Mouse (Mus musculus): Measurements from ENCODE around the gene Olfr768.

DNA sequence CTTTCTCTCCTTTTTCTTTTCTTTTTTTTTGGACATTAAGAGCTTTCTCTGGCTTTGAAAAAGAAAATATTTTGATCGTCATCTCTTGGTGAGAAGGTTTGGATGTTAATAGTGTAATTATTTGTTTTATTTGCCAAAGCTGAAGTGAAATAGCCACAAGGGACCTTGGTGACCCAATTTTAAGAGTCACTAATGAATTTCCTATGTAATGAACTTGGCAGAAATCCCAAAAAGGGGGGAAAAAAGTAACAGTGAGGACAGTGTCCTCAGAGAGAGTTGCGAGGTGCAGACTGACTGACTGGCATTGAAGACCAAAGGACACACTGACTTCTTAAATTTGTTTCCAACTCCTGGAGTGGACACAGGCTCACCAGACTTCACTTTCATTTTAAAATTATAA lies 39.7 kb upstream of the Olfr768 start, which contains the start of gene Olfr770:
- TF ChIP-seq EP300 (IDR thresholded peaks at IDR 0.05; ENCODE audit: low read depth) (no peak), CTCF (IDR thresholded peaks at IDR 0.05; ENCODE audit: low read depth) (no peak)
